Mouse (Mus musculus) spleen, adult 12 weeks (tissue): Measurements from ENCODE around the gene Daam1.
"Not testable (repeated sequence)": the region's sequence is repeated elsewhere in the genome, so short reads cannot be mapped to it uniquely, and the experiment has no call there.

Source experiments
- DNase-seq: peaks from one replicate; pipeline ENCODE4 v3.0.0; 2022; ENCODE audit warnings: low spot score

Gene Daam1

DNA sequence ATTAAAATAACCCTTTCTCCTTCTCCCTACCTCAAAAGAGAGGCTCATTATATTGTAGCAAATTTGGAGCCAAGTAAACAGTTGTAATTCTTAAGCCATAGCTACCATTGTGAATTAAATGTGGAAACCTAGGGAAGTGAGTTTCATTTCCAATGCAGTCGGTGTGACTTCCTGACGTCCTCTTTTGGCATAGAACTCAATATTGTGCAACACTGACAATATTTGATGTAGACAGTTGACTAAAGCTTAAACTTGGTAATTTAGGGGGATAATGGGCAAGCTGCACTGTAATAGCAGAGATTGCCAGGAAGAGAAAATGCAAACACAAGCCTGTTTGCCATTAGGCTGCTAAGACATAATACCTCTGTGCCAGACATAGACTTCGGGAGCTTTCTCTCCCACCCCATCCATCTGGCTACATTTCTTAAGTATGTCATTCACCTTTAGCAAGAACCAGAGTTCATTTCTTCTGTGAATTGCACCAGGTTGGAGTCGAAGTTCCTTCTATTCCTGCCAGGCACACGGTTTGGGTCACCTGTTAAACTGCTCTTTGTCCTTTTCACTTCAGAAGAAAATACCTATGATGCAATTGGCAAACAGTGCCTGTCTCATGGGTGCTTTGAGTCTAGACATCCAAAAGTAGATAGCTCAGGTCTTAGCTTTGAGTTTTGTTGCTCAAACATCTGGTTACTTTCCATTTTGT, 5.2 kb downstream of the Daam1 start:
- no peak for DNase-seq

DNA sequence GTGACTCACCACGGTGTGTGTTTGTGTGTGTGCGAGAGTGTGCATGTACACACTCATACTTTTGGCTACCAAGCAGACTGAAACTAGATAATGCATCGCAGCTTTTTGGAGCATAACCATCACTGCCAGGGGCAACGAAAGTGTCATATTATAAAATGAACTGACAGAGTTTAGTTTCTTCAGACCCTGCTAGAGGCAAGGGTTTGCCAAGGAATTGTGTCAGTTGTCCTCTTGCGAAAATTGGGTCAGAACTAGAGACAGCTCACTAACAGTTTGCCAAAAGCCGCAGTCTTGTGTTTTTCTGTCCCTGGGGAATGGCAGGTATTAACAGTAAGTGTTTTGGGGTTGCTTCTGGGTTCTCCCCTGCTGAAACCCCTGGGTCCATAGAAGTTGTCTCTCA, 5.9 kb downstream of the Daam1 start:
- no peak for DNase-seq

DNA sequence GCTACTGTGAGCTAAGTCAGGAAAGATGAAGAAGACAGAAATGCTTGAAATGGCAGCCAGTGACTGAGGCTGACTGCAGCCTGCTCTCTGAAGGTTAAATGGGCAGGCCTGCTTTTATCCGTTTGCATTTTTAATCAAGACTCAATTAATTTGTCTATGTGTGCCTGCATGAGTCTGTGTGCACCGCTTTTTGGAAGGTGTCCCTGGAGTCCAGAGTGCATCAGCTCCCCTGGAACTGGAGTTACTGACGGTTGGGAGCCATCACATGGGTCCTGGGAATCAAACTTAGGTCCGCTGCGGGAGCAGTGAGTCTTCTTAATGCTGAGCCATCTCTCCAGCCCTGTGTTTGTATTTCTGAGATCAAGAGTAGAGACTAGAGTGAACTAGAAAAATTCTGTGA, 6.7 kb downstream of the Daam1 start:
- no peak for DNase-seq

DNA sequence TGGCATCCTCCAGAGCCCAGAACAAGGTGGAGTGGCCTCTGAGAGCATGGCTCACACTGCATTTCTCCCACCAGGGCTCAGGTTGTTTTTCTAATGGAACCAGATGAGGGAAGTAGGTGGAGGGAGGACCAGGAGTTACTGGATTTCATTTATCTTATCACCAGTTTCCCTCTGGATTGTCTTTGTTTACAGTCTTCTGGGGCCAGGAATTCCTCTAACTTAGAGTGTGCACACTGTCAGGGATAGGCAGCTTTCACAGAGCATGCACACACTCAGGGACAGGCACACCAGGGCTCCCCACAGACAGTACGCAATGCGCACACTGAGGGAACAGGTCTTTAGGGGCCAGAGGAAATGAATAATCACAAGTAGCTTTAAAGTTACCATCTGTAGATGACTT, 7.4 kb downstream of the Daam1 start:
- no peak for DNase-seq

DNA sequence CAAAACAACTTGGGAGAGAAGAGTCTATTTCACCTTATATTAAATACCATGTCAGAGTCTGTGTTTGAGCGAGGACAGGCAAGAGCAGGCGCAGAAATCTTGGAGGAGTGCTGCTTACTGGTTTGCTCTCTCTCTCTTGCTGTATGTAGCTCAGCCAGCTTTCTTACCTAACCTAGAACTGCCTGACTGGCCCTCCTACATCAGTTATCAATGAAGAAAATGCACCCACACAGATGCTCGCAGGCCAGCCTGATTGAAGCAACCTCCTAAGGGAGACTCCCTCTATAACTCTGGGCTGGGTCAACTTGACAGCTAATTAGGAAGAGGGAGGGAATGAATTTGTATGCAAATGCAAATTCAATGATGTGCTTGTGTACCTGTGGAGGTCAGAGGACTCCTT, 8.8 kb downstream of the Daam1 start:
- no peak for DNase-seq

DNA sequence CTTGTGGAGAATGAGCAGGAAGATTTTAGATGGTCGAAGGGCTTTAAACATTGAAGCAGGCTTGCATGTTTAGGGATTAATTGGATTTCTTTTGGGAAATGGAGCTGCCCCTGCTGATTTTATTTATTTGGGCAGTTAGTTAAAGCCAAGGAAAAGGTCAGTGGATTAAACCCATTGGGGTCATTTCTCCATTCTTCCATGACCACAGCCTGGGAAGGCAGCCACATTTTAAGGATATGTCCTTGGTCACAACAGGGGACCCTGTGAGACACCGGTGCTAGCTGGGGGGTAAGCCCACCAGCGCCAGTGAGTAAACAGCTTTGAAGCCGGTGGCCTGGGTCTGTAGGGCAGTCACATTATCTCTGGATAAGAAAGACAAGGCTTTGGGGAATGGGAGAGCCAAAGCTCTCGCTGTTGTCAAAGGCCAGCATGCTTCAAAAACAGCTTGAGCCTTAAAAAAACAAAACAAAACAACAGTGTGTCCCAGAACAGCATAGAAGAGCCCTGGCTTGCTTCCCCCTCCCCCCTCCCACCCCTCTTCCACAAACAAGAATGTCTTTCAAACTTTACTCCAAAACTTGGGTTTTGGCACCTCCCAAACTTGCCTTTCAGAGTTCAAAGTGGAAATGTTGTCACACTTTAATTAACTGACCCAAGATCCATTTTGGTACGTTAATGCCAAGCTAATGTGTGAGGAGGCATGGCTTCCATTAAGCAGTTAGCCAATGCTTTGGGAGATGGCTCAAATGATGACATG, 9.7 kb downstream of the Daam1 start:
- no peak for DNase-seq

DNA sequence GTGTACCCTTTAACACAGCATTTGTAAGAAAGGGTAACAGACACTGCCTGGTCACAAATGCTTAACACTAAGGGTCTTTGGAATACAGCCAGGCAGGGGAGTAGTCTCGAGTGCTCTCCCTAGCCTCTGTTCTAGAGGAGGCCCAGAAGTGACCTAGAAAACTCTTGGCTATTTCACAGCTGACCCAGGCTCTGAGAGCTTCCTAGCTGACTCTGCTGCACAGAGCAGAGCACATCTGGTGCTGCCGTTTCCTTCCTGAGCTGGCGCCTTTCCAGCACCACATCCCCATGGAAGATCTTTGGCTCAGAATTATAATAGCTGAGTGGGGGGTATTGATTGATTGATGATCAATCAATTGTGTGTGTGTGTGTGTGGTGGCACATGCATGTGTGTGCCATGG, 11.1 kb downstream of the Daam1 start:
- DNase-seq: no peak

DNA sequence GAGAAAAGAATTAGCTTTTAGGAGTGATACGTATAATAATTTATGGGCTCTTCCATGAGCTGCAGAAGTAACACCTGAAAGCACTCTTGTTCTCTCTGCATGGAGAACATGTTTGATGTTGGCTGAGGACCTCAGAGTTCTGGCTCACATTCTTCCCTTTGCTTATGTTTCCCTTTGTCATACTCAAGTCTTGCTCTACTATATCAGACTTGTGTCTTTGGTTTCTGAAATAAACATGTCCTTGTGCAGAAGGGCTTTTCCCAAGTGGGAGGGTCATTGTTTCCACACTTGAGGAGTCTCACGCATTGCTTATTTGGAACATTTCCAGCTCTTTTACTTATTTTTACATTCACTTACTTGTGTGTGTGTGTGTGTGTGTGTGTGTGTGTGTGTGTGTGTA, 11.7 kb downstream of the Daam1 start:
- DNase-seq: no peak

DNA sequence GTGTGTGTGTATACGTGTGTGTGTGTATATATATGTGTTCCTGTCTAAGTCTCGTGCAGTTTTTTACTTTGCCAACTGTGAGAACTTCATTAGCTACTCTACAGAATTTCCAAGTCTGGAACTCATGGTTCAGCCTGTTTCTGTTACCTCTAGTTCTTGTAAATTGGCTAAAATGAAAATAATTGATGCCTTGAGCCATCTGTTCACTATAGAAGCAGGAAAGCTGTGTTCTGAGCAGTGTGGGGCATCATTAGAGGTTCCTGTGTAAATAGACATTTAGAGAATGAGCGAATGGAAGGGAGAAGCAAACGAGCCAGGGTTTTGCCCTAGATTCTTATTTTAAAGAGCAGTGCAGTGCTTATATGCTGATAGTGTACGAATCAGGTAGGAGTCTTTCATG, 14.6 kb downstream of the Daam1 start:
- DNase-seq: no peak

DNA sequence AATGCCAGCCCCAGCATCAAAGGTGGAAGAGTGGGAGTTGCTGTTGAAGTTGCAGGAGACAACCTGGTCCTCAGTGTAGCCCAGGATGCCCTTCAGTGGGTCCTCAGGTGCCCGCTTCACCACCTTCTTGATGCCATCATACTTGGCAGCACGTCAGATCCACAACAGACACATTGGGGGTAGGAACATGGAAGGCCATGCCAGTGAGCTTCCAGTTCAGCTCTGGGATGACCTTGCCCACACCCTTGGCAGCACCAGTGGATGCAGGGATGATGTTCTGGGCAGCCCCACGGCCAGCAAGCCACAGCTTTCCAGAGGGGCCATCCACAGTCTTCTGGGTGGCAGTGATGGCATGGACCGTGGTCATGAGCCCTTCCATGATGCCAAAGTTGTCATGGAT, 15.5 kb downstream of the Daam1 start:
- not testable (repeated sequence) for DNase-seq

DNA sequence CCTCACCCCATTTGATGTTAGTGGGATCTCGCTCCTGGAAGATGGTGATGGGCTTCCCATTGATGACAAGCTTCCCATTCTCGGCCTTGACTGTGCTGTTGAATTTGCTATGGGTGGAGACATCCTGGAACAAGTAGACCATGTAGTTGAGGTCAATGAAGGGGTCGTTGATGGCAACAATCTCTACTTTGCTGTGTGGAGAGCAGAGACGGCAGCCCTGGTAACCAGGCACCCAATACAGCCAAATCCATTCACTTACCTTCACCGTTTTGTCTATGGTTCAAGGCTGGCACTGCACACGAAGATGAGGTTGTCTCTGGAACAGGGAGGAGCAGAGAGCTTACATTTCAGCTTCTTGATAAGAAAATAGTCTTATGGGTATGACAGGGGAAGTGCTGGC, 16.1 kb downstream of the Daam1 start:
- not testable (repeated sequence) for DNase-seq

DNA sequence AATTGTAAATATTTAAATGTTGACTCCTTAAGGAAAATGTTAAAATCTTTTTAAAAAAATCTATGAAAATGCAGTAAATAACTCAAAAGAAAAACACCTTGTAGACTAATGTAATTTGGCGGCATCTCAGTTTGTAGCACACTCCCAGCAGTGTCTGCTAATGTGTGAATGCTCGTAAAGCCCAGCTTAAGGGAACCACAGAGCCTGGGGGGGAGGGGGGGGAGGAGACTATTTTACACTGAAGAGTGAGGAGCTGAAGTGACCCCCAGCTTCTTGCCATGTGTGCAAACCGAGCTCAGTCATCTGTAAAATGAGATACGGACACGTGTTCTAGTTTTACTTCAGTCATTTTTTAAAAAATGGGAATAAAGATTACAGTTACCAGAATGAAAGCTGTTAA, 16.7 kb downstream of the Daam1 start:
- no peak for DNase-seq

DNA sequence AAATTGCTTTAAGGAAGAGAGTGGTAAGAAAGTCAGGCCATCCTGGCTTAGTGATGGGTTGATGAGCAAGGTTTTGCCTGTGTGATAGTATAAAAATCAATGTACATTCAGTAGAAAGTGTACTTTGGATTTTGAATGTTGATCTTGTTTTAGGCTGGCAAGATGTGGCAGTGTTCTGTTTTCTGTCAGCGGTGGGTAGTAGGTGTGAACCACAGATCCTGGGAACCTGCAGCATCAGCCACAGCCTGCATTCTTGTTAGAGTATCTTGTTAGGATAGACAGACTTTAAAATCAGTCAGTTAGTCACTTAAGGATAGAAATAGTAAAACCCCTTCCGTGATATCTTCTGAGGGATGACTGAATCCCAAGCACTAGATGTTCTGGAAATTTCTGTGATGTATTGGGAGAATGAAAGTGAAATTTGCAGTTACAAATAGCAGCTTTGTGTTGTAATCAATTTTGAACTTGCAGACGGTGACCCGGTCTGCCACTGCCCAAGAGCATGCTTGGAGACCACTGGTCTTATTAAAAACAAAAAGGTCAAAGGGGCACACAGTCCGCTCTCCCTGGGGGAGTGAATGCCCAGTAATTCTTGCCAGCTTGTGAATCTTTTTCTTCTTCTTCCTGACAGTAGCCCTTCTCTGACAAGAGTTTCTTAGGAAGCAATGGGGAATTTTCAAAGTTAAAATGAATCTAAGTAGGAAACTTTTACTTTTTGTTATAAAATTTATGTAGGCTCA, 17.3 kb downstream of the Daam1 start:
- no peak for DNase-seq

DNA sequence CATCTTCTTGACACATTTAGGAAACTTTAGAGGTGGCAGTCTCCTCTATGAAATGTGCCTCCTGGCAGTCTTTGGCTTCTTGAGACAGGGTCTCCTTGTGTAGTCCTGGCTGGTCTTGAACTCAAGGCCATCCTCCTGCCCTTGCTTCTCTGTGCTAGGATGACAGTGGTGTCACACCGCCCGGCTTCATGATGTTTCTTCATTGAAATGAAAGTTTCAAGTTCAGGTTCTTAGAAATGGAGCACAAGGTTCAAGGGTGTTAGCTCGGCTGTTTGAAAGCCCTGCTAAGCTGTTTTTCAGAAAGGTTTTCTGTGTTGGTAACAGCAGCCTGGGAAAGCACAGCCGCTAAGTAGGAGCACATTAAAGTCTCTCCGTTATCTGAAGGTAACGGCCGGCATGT, 18.2 kb downstream of the Daam1 start:
- no peak for DNase-seq

DNA sequence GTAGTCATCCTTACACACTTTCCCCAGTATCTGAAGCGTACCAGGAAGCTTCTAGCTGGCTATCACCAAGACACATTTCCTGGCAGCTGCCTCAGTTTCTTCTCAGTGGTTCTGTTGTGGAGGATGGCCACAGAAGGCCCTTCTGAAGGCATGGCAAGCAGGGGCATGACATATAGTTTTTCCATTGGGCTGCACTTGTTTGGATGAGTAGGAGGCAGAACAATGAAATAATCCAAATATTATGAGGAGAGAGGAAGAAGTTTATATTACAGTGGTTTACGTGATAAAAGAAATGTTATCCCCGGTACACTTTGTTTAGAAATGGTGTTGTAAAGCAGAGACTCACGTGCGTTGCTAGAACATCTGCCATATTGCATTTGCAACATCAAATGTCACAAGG, 19.3 kb downstream of the Daam1 start:
- DNase-seq: no peak

DNA sequence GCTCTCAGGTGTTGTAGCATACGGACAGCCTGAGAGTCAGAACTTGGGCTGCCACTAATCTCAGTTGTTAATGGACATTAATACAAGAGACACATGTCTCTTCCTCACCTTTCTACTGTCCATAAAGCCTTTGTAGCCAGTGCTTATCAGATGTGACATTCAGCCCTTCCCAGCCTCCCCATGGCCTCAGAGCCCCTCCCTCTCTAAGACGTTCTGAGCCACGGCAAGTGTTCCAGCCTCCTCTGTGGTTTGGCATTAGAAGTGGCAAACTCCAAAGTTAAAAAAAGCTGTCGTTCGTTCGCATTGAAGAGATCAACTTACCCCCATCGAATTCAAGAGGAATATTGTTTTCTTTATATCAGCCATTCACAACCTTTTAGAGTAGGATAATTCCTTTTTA, 21.8 kb downstream of the Daam1 start:
- no peak for DNase-seq

DNA sequence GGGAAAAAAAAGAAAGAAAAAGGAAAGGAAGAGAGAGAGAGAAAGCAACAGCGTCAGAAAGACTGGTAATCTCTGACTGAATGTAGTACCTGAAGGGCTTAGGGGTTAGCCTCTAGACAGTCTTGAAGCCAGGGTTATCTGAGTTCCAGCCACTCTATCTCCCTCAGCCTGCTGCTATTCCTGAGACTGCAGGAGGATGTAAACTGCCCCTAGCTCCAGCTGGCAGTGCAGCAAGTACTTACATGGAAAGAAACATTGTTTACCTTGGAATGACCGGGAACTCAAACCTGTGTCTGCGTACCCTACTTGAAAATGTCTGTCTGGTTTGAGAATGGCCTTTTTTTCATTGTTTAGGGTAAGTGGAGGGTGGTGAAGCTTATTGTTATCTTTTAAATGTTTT, 22.8 kb downstream of the Daam1 start:
- no peak for DNase-seq

DNA sequence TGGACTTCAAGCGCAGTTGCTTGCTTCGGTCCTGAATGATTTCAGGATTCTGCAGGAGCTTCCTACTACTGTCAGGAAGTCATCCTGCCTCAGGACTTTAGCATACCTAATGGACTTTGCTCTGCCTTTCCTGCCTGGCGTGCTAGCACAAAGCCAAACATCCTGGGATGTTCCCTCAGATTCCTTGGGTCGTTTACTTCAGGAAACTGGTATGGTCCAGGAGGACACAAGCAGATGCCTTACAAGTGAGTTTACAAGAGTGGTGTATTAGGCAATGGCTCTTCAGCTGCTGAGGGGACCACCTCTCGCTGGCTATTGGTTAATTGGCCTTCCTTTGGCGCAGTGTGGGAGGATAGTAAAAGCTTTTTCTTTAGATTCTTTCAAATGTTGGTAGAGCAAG, 23.3 kb downstream of the Daam1 start:
- DNase-seq: no peak

DNA sequence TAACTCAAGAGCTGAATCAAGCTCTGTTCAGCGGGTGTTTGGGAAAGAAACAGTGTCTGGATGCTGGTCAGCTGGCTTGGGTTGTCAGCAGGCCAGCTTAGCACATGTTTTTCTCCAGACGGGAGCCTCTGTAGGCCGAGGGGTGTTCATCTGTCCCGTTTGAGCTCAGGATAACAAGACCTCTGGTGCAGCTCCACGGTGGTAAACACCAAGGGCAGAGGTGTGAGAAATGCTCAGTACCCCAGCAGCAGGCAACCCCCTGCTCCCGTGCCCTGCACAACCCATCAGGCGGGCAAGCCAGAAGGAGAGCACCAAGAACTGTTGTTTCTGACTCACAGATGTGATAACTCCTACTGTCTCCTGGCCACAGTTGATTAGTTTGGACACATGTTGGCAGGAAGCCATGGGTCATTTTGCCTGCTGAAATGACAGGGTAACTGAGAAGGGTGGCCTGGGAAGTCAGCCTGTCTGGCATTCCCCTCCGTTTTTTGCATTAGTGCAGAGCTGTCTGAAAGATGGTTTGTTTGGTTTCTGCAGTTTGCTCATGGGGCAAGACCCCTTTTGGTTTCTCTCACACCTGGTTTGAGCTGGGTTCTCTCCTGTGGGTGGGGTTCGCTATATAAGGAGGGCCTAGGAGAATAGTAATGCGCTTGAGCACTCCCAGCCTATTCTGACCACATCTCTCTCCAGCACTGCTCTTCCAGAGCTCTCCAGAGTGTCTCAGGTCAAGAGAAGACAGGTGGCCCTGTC, 25.0 kb downstream of the Daam1 start:
- DNase-seq: no peak

DNA sequence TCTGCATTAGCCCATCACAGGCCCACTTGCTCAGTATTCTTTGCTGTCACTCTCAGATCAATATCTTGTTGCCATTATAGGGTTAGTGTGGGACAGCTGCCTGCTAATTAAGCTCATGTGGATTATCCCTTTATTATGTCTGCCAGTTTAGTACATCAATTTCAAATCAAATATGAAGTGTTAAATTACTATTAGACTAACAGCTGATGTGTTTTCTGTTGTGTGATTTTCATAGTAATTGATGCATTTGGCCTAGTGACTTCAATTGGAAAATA, 25.5 kb downstream of the Daam1 start:
- no peak for DNase-seq

DNA sequence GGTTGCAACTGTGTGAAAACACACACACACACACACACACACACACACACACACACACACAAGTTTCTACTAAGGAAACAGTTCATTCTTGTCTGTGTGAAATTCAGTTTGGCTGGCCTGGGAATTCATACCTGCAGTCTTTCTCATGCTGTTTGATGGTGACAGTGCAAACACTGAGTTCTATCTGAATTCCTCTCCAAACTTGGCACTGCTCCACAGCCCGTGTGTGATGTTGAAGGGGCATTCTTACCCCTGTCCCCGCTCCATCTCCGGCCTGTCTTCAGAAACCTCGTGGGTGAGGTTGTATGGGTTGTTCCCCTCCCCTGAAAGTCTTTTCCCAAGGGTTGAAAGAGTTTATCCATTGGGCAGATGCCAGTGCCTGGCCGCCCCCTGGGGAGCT, 28.2 kb downstream of the Daam1 start:
- DNase-seq: no peak

DNA sequence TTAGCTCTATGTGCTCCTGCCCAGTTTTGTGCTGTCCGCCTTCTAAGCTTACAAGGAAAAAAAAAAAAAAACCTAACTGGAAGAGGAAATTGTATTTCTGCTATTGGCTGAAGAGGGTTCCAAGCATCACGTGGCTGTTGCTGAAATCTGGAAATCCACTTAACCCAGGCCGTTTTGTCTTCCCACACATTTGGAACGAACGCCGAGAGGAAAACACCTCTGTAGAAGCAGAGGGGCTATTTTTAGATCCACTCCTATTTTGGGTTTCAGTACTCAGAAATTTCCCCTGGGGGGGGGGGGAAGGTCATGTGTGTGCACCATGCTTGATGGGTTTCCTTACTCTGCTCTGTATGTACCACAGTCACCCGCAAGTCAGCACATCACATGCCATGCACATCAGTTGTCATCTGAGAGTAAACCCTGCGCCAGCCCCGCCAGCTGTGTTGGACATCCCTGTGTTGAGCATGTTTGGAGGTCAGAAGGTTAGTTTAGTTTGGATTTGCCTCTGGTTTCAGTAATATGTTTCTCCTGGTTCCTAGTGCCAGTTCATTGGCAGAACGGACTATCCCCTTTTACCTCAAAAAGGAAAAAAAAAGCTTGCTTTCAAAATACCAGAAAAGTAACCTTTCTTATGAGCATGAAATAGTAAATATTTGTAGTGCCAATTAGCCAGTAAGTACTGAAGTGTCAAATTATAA, 33.1 kb downstream of the Daam1 start:
- DNase-seq: no peak
